Mouse (Mus musculus) C2C12 (cell line): ENCODE measurements around the gene 2610318N02Rik.
A peak's percentile ranks its signal among the peaks of the same experiment; 100 is the strongest.

Experiments
- CTCF ChIP-seq: IDR thresholded peaks from one replicate; pipeline ENCODE4 v1.5.1; 2011; ENCODE audit not compliant: control insufficient read depth, insufficient read depth, insufficient read length
- FOSL1 ChIP-seq: IDR thresholded peaks from one replicate; pipeline ENCODE4 v1.8.0; 2011; ENCODE audit warnings: mild to moderate bottlenecking, low read length; ENCODE audit not compliant: poor library complexity, insufficient read depth, severe bottlenecking
- MYOD1 ChIP-seq: IDR thresholded peaks from one replicate; pipeline ENCODE4 v1.6.1; 2011; ENCODE audit warnings: low read depth; ENCODE audit not compliant: control insufficient read depth, insufficient read length
- USF1 ChIP-seq: IDR thresholded peaks from one replicate; pipeline ENCODE4 v1.6.1; 2011; ENCODE audit warnings: low read depth, mild to moderate bottlenecking, control low read depth, moderate library complexity

DNA sequence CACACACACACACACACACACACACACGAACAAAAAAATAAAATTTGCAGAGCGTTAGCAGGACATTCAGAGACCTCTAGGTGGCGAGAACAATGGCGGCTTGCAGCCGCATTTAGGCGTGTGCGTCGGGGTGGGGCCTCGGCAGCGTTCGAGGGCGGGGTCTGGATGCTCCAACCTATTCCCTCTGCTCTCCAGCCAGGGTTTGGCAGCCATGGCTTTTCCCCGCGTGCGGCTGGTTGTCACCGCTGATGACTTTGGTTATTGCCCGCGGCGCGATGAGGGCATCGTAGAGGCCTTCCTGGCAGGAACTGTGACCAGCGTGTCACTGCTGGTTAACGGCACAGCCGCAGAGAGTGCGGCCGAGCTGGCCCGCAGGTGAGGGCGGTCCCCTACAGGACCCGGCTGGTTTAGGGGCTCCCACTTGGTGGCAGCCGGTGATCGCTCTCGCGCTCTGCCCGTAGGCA is 21.8 kb upstream of the 2610318N02Rik start, which contains the start of gene Ccdc116:
- TF ChIP-seq CTCF, result peak; percentile 13
- TF ChIP-seq FOSL1, result no peak
- TF ChIP-seq MYOD1, result no peak
- TF ChIP-seq USF1, result no peak
